Mouse (Mus musculus): ENCODE data around the gene Gstm4. TPM values are rescaled to one million over a fixed set of nuclear protein-coding genes. Genes with fewer than 3 reads are reported as not detected.

The Gstm4 gene
- polyA plus RNA-seq, 2 experiments = 14.4 to 14.5 TPM

Other genes with a start within 250 kb of the Gstm4 start
- 0.06 and 0.09 TPM in 2 replicates for gene Eps8l3, start 167.7 kb downstream of the Gstm4 start, polyA plus RNA-seq (2012; rRNA removed)
- not detected in 2 replicates for gene Eps8l3, start 167.7 kb downstream of the Gstm4 start, polyA plus RNA-seq (2014; fragmentation: Nextera tagmentation; extraction: Ambion mirVana)
- gene Gstm5, start 149.1 kb downstream of the Gstm4 start, polyA plus RNA-seq (2012; rRNA removed) = 135 and 154 TPM in 2 replicates
- gene Gstm5, start 149.1 kb downstream of the Gstm4 start, polyA plus RNA-seq (2014; fragmentation: Nextera tagmentation; extraction: Ambion mirVana) = 214 and 228 TPM in 2 replicates
- 17.5 and 19.2 TPM in 2 replicates for gene Gstm7, start 113.1 kb downstream of the Gstm4 start, polyA plus RNA-seq (2012; rRNA removed)
- gene Gstm7, start 113.1 kb downstream of the Gstm4 start, polyA plus RNA-seq (2014; fragmentation: Nextera tagmentation; extraction: Ambion mirVana) = 19.8 and 25.7 TPM in 2 replicates
- 7.3 and 7.6 TPM in 2 replicates for gene Gstm6, start 101.1 kb downstream of the Gstm4 start, polyA plus RNA-seq (2012; rRNA removed)
- gene Gstm6, start 101.1 kb downstream of the Gstm4 start, polyA plus RNA-seq (2014; fragmentation: Nextera tagmentation; extraction: Ambion mirVana) = 9.5 and 13.0 TPM in 2 replicates
- not detected in 2 replicates for gene Gstm3, start 75.6 kb downstream of the Gstm4 start, polyA plus RNA-seq (2012; rRNA removed)
- gene Gstm3, start 75.6 kb downstream of the Gstm4 start, polyA plus RNA-seq (2014; fragmentation: Nextera tagmentation; extraction: Ambion mirVana) = not detected in 2 replicates
- 44.0 and 51.0 TPM in 2 replicates for gene Gstm2, start 58.4 kb downstream of the Gstm4 start, polyA plus RNA-seq (2012; rRNA removed)
- 56.7 and 61.0 TPM in 2 replicates for gene Gstm2, start 58.4 kb downstream of the Gstm4 start, polyA plus RNA-seq (2014; fragmentation: Nextera tagmentation; extraction: Ambion mirVana)
- 31.6 and 43.9 TPM in 2 replicates for gene Gstm1, start 26.9 kb downstream of the Gstm4 start, polyA plus RNA-seq (2012; rRNA removed)
- 56.0 and 59.3 TPM in 2 replicates for gene Gstm1, start 26.9 kb downstream of the Gstm4 start, polyA plus RNA-seq (2014; fragmentation: Nextera tagmentation; extraction: Ambion mirVana)
- gene Ampd2, start 41.8 kb upstream of the Gstm4 start, polyA plus RNA-seq (2012; rRNA removed) = 116 and 161 TPM in 2 replicates
- gene Ampd2, start 41.8 kb upstream of the Gstm4 start, polyA plus RNA-seq (2014; fragmentation: Nextera tagmentation; extraction: Ambion mirVana) = 35.8 and 38.7 TPM in 2 replicates
- 0.70 and 0.88 TPM in 2 replicates for gene Gnat2, start 47.9 kb upstream of the Gstm4 start, polyA plus RNA-seq (2012; rRNA removed)
- 0.70 and 0.91 TPM in 2 replicates for gene Gnat2, start 47.9 kb upstream of the Gstm4 start, polyA plus RNA-seq (2014; fragmentation: Nextera tagmentation; extraction: Ambion mirVana)
- gene Gnai3, start 101.3 kb upstream of the Gstm4 start, polyA plus RNA-seq (2012; rRNA removed) = 81.8 and 89.8 TPM in 2 replicates
- gene Gnai3, start 101.3 kb upstream of the Gstm4 start, polyA plus RNA-seq (2014; fragmentation: Nextera tagmentation; extraction: Ambion mirVana) = 165 and 166 TPM in 2 replicates
- 0.20 and 0.26 TPM in 2 replicates for gene Gpr61, start 110.0 kb upstream of the Gstm4 start, polyA plus RNA-seq (2012; rRNA removed)
- 0.10 and 0.14 TPM in 2 replicates for gene Gpr61, start 110.0 kb upstream of the Gstm4 start, polyA plus RNA-seq (2014; fragmentation: Nextera tagmentation; extraction: Ambion mirVana)
- gene Amigo1, start 141.4 kb upstream of the Gstm4 start, polyA plus RNA-seq (2012; rRNA removed) = 11.3 and 14.8 TPM in 2 replicates
- 5.4 and 5.7 TPM in 2 replicates for gene Amigo1, start 141.4 kb upstream of the Gstm4 start, polyA plus RNA-seq (2014; fragmentation: Nextera tagmentation; extraction: Ambion mirVana)
- 3.8 and 5.0 TPM in 2 replicates for gene Cyb561d1, start 156.3 kb upstream of the Gstm4 start, polyA plus RNA-seq (2012; rRNA removed)
- 1.7 and 2.0 TPM in 2 replicates for gene Cyb561d1, start 156.3 kb upstream of the Gstm4 start, polyA plus RNA-seq (2014; fragmentation: Nextera tagmentation; extraction: Ambion mirVana)
- gene Atxn7l2, start 166.0 kb upstream of the Gstm4 start, polyA plus RNA-seq (2012; rRNA removed) = 37.0 and 45.2 TPM in 2 replicates
- 22.9 and 23.7 TPM in 2 replicates for gene Atxn7l2, start 166.0 kb upstream of the Gstm4 start, polyA plus RNA-seq (2014; fragmentation: Nextera tagmentation; extraction: Ambion mirVana)
- gene Sypl2, start 181.8 kb upstream of the Gstm4 start, polyA plus RNA-seq (2012; rRNA removed) = 3.7 and 4.0 TPM in 2 replicates
- gene Sypl2, start 181.8 kb upstream of the Gstm4 start, polyA plus RNA-seq (2014; fragmentation: Nextera tagmentation; extraction: Ambion mirVana) = 2.1 and 2.7 TPM in 2 replicates
- 148 and 177 TPM in 2 replicates for gene Psma5, start 212.0 kb upstream of the Gstm4 start, polyA plus RNA-seq (2012; rRNA removed)
- 301 and 312 TPM in 2 replicates for gene Psma5, start 212.0 kb upstream of the Gstm4 start, polyA plus RNA-seq (2014; fragmentation: Nextera tagmentation; extraction: Ambion mirVana)
- gene Sort1, start 239.2 kb upstream of the Gstm4 start, polyA plus RNA-seq (2012; rRNA removed) = 30.4 and 35.6 TPM in 2 replicates
- gene Sort1, start 239.2 kb upstream of the Gstm4 start, polyA plus RNA-seq (2014; fragmentation: Nextera tagmentation; extraction: Ambion mirVana) = 17.9 and 19.1 TPM in 2 replicates